Mouse (Mus musculus): ENCODE results near the gene Map7d1.

Gene Map7d1

DNA sequence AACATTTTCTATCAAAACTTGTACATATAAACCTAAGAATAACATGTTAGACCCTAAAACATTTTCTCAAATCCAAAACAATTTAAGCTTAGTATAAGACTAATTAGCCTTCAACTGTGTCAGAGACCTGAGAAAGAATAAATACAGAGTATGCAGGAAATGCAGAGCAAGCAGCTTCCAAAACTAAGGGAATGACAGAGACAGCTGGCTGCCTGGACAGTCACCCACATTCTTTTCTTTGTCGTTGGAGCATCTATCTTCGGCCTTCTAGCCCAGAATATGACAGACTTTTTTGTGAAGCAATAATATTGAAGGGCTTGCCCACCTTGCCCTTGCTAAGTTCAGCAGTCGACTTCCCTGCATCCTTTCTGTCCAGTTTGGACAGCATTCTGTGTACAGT is 13.1 kb upstream of the Map7d1 start:
- DNase-seq (ENCODE audit: extremely low spot score) = no peak

- DNase-seq (ENCODE audit: extremely low spot score) = peak; percentile 98
These were observed 6.1 kb upstream of the Map7d1 start, which contains the start of gene Trappc3 for GRCm38 (mm10) chr4:126262119-126262807. TSS of gene Trappc3 (plus strand) at chr4:126262325.

- DNase-seq (ENCODE audit: extremely low spot score) = no peak
These were observed 5.5 kb upstream of the Map7d1 start for GRCm38 (mm10) chr4:126261675-126262074.

DNA sequence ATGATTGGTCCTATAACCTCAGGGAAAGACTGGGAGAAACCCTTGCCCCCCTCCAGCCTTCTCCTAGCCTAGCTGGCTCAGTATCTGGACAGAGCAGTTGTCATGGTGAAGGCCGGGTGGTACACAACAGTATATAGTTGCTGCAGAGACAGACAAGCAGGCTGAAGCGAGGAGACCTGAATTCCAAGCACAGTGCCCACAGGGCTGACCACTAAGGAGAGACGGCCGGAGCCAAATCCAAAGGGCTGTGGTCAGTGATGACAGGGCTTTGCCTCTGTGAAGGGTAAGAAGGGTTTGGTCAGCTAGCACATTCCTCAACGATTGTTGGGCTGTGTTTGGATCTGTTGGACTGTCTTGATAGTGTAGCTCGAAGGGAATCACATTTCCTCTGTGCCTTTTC is 5.1 kb upstream of the Map7d1 start:
- DNase-seq (ENCODE audit: extremely low spot score) = no peak

DNA sequence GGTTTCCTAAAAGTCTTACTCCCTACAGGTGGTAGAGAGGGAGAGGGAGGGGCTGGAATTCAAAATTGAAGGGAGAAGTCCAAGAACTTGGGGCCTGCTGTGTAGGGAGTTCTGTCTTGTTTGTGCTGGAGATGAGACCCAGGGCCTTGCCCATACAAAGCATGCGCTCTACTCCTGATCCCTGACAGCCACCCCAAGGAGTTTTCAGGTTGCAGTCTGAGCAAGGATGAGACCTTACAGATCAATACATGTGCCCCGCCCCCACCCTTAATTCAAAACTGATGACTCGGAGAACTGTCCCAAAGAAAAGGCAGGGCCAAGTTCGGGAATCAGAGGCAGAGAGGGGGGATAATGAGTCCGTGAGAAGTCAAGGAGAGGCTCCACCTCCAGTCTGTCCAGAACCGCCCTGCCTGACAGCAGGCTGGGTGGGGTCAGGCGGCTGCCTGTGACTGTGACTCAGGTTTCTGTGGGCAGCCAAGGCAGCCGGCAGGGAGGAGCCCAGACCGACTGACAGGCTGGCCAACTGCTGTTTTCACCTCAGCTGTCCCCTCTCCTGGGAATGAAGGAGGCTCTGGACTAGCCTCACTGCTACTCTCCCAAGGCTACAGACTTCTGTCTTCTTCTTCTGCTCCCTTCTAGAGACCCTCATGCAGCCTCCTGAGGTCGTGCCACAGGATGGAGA is 4.5 kb upstream of the Map7d1 start:
- peak; percentile 75 for DNase-seq (ENCODE audit: extremely low spot score)

- peak; percentile 88 for DNase-seq (ENCODE audit: extremely low spot score)
These were observed 3.5 kb upstream of the Map7d1 start for GRCm38 (mm10) chr4:126259523-126260160.

- no peak for DNase-seq (ENCODE audit: extremely low spot score)
These were observed 2.9 kb upstream of the Map7d1 start for GRCm38 (mm10) chr4:126259063-126259462.

GRCm38 (mm10) chr4:126256967-126257881 is 1.1 kb upstream of the Map7d1 start:
- peak; percentile 81 for DNase-seq (ENCODE audit: extremely low spot score)

DNA sequence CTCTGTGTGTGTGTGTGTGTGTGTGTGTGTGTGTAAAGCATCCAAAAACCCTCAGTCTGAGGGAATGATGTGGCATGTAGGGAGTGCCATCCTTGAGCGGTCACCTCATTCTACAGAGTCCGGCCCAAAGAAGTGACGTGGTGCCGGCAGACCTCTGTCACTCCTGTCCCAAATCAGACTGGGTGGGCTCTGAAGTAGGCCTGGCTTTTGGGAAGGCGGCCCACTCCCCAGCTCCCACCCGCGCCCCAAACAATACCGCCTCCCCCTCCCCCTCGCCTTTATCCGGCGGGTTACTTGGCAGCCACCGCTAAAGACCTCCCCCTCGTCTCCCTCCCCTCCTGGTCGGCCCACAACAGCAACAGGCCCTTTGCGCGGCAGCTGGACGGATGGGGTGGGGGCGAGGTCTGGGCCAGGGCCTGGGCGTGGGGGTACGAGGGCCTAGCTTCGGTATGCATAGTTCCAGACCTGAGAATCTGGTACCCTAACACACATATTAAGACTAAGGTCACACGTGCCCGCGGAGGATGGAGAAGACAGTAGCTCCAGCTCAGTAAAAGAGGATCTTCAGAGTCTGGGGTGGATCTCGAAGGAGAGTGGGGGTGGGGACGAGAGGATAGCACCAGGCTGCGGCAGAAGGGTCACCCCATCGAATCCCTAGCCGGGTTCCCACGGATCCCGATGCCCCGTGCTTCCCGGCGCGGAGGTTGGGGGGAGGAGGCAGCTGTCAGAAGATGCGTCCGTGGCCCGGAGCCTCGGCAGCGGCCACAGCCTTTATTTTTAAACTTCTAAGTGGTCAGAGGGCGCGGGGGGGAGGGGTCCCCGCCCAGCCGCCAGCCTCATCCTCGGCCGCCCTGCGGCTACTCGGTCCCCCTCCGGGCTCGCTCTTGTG is 786 bp downstream of the Map7d1 start:
- DNase-seq (ENCODE audit: extremely low spot score) = peak; percentile 69

GRCm38 (mm10) chr4:126254315-126255112 is 1.6 kb downstream of the Map7d1 start:
- peak; percentile 39 for DNase-seq (ENCODE audit: extremely low spot score)

- no peak for DNase-seq (ENCODE audit: extremely low spot score)
These were observed 2.4 kb downstream of the Map7d1 start for GRCm38 (mm10) chr4:126253637-126254272.

DNA sequence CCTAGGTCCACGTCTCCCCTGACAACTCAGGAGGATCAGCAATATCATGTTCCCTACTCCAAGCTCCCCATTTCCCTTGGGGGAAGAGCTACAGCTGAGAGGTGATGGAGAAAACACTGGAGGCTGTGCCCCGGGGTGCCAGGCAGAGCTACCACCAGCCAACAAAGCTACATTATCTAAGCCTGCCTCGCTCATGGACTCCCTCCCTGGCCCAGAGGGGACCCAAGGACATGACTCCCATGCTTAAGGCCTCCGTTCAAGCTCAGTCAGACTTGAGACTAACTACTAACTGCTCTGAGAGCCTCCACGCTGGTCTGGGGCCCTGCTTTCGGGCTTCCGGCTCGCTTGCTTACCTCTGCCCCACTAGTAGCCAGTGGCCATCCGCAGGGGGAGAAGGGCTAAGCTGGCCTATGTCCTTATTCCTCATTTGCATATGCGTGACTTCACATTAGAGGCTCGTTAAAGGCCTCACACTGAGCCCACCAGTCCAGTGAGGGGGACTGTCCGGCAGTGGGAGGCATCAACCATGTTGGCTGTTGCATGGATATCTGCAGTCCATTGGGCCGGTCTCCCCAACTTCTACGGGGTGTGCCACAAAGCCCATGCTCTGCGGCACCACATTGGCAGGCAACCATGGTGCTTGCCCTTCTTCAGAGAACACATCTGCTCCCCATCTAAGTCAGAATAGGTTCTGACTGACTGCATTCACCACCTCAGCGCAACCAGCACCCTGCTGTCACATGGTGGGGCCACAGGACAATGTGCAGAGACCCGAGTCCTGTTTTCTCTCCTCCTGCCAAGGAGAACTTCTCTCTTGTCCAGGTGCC is 3.5 kb downstream of the Map7d1 start:
- no peak for DNase-seq (ENCODE audit: extremely low spot score)

DNA sequence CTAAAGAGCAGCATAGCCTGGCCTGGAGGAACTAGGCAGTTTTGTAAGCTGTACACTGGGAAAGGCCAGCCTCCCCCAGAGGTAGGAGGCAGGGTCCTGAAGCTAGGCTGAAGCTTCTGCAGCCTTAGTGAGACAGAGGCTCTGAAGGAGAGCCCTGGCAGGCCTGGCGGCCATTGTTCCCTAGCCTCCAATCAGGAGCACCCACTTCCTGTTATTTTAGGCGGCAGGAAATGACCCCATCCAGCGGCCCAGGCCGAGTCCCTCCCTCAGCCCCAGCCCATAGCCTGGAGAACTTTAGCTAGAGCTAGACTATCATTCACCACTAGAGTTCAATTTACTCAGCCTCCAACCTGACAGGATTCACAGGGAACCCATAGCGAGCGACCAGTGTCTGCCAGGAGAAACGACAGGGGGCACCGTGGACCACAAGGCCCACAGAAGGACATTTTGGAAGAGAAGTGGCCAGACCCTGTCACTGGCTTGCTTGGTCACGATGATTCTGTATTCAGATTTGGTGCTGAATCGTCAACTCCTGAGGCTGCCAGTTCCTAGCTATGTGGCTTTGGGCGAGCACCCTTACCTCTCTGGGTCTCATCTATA is 4.4 kb downstream of the Map7d1 start:
- peak; percentile 14 for DNase-seq (ENCODE audit: extremely low spot score)

DNA sequence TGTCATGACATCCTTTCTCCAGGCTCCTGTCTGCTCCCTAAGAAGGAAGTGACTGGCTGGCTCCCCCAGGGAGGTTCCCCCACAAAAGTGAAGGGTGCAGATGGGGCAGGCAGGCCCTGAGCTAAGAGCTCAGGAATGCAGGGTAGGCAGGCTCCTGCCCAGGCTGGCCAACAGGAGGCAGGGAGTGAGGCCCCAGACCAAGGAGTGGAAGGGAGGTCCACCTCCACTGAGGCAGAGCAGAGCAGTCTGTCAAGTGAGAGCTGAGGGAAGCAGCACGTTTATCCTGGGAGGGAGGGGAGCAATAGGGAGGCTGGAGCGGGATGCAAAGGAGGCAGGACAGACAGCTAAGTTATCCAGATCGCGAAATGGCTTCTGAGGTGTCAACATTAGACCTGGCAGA is 5.5 kb downstream of the Map7d1 start:
- no peak for DNase-seq (ENCODE audit: extremely low spot score)

GRCm38 (mm10) chr4:126248261-126248868 is 7.8 kb downstream of the Map7d1 start:
- DNase-seq (ENCODE audit: extremely low spot score) = peak; percentile 21

DNA sequence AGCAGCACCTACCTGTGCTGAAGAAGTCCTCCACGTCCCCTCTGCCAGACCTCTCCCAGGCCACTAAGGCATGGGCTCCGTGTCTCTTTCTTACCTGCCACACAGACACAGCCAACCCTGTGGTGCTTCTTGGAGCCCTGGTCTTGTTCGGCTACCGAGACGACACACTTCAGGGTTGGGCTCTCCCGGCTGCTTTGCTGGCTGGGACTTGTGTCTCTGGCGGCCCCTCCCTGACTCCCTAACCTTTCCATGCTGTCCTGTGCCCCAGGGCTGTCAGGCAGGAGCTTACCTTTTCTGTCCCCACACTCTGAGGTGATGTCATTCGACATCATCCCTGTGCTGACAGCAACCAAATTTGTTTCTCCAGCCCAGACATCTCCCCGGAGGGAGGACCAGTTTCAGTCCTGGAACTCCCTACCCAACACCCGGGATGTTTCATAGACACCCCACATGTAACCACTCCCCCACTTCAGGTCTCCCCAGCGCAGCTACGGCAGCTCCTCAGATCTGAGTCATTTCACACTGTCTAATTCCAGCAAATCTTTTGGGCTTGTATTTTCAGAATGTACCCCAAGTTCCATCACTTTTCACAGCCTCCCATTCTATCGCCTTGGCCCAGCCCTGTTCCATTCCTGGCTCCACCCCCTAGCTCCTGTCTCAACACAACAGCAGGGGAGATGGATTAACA is 9.8 kb downstream of the Map7d1 start:
- DNase-seq (ENCODE audit: extremely low spot score) = no peak

- DNase-seq (ENCODE audit: extremely low spot score) = no peak
These were observed 13.6 kb downstream of the Map7d1 start for GRCm38 (mm10) chr4:126242510-126242909.
